Mouse (Mus musculus) forebrain, postnatal 0 days (tissue): ENCODE results near the gene Ep400. TPM values are rescaled to one million over a fixed set of nuclear protein-coding genes. Genes with fewer than 3 reads are reported as not detected.

Source experiments
- ATAC-seq: fragments of 200-750 bp; cut with Nextera tagmentation; 2 replicates; pipeline ENCODE4 v1.8.0; 2017; ENCODE audit warnings: mild to moderate bottlenecking, moderate library complexity
- DNase-seq: peaks from one replicate; pipeline ENCODE4 v3.0.0-alpha.2; 2015
- H3K27ac ChIP-seq: fragments of 300-500 bp; sonication (generic); 2 replicates; pipeline ENCODE4 v1.5.1; 2014; ENCODE audit warnings: low read depth, mild to moderate bottlenecking, antibody characterized with exemption, low read length, moderate library complexity, mixed read lengths
- H3K27me3 ChIP-seq: fragments of 300-500 bp; sonication (generic); 2 replicates; pipeline ENCODE4 v1.6.1; 2014; ENCODE audit warnings: mild to moderate bottlenecking, low read length, mixed read lengths; ENCODE audit not compliant: insufficient read depth
- H3K36me3 ChIP-seq: fragments of 300-500 bp; sonication (generic); 2 replicates; pipeline ENCODE4 v1.6.1; 2014; ENCODE audit warnings: mild to moderate bottlenecking, moderate library complexity; ENCODE audit not compliant: insufficient read depth
- H3K4me1 ChIP-seq: fragments of 300-500 bp; sonication (generic); 2 replicates; pipeline ENCODE4 v1.6.1; 2014; ENCODE audit warnings: antibody characterized with exemption; ENCODE audit not compliant: insufficient read depth
- H3K4me2 ChIP-seq: fragments of 300-500 bp; sonication (generic); 2 replicates; pipeline ENCODE4 v1.6.1; 2014; ENCODE audit warnings: low read depth, mild to moderate bottlenecking, moderate library complexity
- H3K4me3 ChIP-seq: fragments of 300-500 bp; sonication (generic); 2 replicates; pipeline ENCODE4 v1.5.1; 2014; ENCODE audit warnings: low read depth, low read length, mixed read lengths
- H3K9ac ChIP-seq: fragments of 300-500 bp; sonication (generic); 2 replicates; pipeline ENCODE4 v1.6.1; 2014; ENCODE audit warnings: mild to moderate bottlenecking
- H3K9me3 ChIP-seq: fragments of 300-500 bp; sonication (generic); 2 replicates; pipeline ENCODE4 v1.6.1; 2016; ENCODE audit warnings: low read length
- CTCF ChIP-seq: sonication (generic); IDR thresholded peaks from 2 replicates; pipeline ENCODE4 v1.5.1; 2016; ENCODE audit warnings: antibody characterized with exemption, control low read depth, low read depth
- WGBS: fragments of 180-500 bp; shearing (Covaris S2); extraction: QIAGEN DNeasy Blood & Tissue Kit; methylation state at CpG from one replicate; pipeline ENCODE4 v1.1.7; 2014; 5-methylcytosine and 5-hydroxymethylcytosine counted together
- polyA plus RNA-seq: library from polyadenylated mRNA; unstranded; fragments of >200 nt; fragmentation: Nextera tagmentation; extraction: Ambion mirVana; gene quantifications from 2 replicates; pipeline ENCODE4 v1.2.1, GENCODE M21; 2015
- total RNA-seq: library from RNA; depleted of rRNA; stranded (reverse); fragments of >200 nt; gene quantifications from 2 replicates; pipeline ENCODE4 v1.2.3, GENCODE M21; 2014

Ep400 gene
- total and polyA plus RNA-seq, 2 experiments from 2014 or later: 37.4 to 66.4 TPM

DNA sequence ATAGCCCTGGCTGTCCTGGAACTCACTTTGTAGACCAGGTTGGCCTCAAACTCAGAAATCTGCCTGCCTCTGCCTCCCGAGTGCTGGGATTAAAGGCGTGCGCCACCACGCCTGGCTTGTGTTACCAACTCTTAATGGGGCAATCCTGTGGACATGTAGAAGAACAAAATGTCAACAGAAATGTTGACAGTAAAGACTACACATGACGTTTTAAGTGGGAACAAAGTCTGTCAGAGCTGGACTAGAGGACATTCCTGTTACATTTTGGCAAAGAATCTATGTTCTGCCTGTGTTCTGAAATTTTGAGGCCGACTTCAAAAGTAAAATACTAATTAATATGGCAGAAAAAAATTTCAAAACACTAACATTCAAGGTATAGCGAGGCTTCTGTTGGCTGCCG lies 6.6 kb downstream of the Ep400 start:
- WGBS: 96% methylated on average over 8 of the region's 8 CpGs
- no peak overlapping the region for H3K4me3 ChIP-seq

DNA sequence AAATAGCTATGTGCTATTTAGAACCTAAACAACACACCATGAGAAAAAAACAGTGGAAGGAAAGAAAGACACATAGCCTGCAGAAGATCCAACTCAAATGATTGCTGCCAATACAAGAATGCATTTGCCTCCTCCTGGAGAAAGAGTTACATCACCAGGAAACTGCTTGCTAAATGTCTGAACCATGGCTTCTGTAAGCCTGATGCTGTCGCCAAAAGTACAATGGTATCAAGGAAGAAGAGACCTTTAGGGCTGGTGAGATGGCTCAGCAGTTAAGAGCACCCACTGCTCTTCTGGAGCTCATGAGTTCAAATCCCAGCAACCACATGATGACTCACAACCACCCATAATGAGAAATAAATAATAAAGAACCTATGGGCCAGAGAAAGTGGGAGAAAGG lies 25.5 kb downstream of the Ep400 start:
- no peak overlapping the region for H3K27ac ChIP-seq
- H3K9me3 ChIP-seq: no peaks in the 10 kb centered on the region
- H3K4me2 ChIP-seq: no peak overlapping the region
- ATAC-seq (no peak), DNase-seq (no peak)
- no peak overlapping the region for H3K4me3 ChIP-seq
- no peaks in the 10 kb centered on the region for H3K27me3 ChIP-seq
- WGBS: 78% methylated on average over 1 of the region's 1 CpGs
- H3K4me1 ChIP-seq: no peaks in the 10 kb centered on the region
- no peak for TF ChIP-seq CTCF
- H3K9ac ChIP-seq: no peak overlapping the region
- H3K36me3 ChIP-seq: peaks cover under 1% of the 10 kb centered on the region; the same call in 1 of the 2 replicates

More for the DNA sequence above, 6.6 kb downstream of the Ep400 start:
- H3K9ac ChIP-seq: no peak overlapping the region
- no peaks in the 10 kb centered on the region for H3K27me3 ChIP-seq
- no peak overlapping the region for H3K4me2 ChIP-seq
- H3K27ac ChIP-seq: no peak overlapping the region
- H3K9me3 ChIP-seq: no peaks in the 10 kb centered on the region
- H3K36me3 ChIP-seq: no peaks in the 10 kb centered on the region
- DNase-seq: no peak
- TF ChIP-seq CTCF: no peak
- no peak for ATAC-seq
- 0 out of 2 replicates have a peak, but pooled peaks cover 3% of the 10 kb centered on the region for H3K4me1 ChIP-seq

DNA sequence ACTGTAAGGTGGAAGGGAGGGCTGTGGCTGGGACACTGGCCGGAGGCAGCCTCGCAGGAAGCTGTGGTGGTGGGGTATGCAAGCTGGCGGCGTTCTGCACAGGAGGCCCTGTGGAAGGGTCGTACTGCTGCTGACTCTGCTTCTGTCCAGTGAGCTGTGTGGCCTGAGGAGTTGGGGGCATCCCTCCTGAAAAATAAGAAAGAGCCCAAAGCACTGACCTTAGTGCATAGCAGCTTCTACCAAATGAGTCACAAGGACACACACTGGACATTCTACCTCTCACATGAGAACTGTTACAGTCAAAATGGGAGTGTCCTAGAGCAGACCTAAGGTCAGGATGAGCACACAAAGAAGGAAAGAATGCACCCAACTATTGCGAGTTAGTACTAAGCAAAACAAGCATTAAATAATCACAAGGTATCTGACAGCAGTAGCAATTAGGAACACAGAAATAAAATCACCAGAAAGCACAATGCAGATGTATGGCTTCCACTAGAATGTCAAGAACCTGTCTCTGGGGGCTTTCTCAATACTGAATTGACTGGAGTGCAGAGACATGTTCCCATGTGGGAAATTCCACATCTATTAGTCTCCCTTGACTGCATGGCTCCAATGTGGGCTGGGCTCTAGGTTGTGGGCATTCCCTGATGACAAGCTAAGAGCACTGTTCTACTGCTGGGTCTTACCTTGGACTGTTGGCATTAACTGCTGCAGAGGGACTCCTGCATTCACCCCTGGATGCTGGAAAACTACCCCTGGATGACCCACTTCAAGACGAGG lies 30.8 kb downstream of the Ep400 start:
- 90% methylated on average over 7 of the region's 7 CpGs for WGBS

GRCm38 (mm10) chr5:110735606-110736005 lies 34.9 kb downstream of the Ep400 start:
- no peak for ATAC-seq
- Histone ChIP-seq H3K4me2 (no peak overlapping the region), H3K4me3 (no peak overlapping the region), H3K27me3 (no peaks in the 10 kb centered on the region), H3K4me1 (no peaks in the 10 kb centered on the region), H3K9ac (no peak overlapping the region), H3K27ac (no peak overlapping the region), H3K9me3 (no peaks in the 10 kb centered on the region), H3K36me3 (peaks cover 70% of the 10 kb centered on the region)
- 95% methylated on average over 1 of the region's 1 CpGs for WGBS
- DNase-seq: no peak
- TF ChIP-seq CTCF: no peak

More for the DNA sequence above, 30.8 kb downstream of the Ep400 start:
- TF ChIP-seq CTCF: no peak
- DNase-seq: no peak
- Histone ChIP-seq H3K9me3 (no peaks in the 10 kb centered on the region), H3K9ac (no peak overlapping the region), H3K4me1 (no peaks in the 10 kb centered on the region), H3K27ac (no peak overlapping the region), H3K27me3 (no peaks in the 10 kb centered on the region), H3K4me3 (no peak overlapping the region), H3K36me3 (peaks cover 44% of the 10 kb centered on the region), H3K4me2 (no peak overlapping the region)
- ATAC-seq: no peak

DNA sequence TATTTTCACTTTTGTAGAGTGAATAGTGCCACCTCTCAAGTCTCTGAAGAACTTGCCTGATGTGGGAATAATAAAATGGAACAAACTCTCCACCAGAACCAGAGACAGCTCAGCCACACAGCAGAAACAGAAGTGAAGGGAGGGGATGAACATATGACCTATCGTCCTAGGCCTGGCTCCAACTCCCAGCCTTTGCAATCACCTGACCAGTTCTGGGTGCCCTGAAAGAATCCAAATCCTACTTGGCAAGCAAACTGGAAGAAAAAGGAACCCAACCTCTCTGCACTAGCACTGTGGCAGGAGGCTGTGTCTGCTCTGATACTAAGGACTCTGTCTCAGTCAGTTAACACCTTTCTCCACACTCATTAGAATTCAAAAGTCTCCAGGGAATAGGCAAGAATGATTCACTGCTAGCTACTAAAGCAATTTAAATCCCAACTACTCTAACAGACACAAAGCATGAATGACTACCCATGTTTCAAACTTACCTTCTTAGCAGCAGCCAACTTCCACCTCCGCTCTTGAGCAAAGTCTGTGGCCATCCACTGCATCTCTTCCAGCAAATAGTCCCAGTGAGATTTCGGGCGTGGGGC lies 37.2 kb downstream of the Ep400 start:
- no peaks in the 10 kb centered on the region for H3K4me1 ChIP-seq
- H3K4me3 ChIP-seq: no peak overlapping the region
- peaks cover 63% of the 10 kb centered on the region for H3K36me3 ChIP-seq
- H3K9me3 ChIP-seq: no peaks in the 10 kb centered on the region
- TF ChIP-seq CTCF: no peak
- no peak overlapping the region for H3K27ac ChIP-seq
- H3K4me2 ChIP-seq: no peak overlapping the region
- H3K27me3 ChIP-seq: no peaks in the 10 kb centered on the region
- DNase-seq (no peak), ATAC-seq (no peak)
- no peak overlapping the region for H3K9ac ChIP-seq
- 95% methylated on average over 4 of the region's 4 CpGs for WGBS

- TF ChIP-seq CTCF: no peak
- H3K4me3 ChIP-seq: no peak overlapping the region
- 81% methylated on average over 2 of the region's 2 CpGs for WGBS
- peaks cover 57% of the 10 kb centered on the region for H3K36me3 ChIP-seq
- DNase-seq (no peak), ATAC-seq (no peak)
- H3K27me3 ChIP-seq: no peaks in the 10 kb centered on the region
- no peak overlapping the region for H3K9ac ChIP-seq
- no peaks in the 10 kb centered on the region for H3K4me1 ChIP-seq
- H3K9me3 ChIP-seq: no peaks in the 10 kb centered on the region
- H3K27ac ChIP-seq: no peak overlapping the region
- no peak overlapping the region for H3K4me2 ChIP-seq
Observed at GRCm38 (mm10) chr5:110731227-110731626, 39.3 kb downstream of the Ep400 start.

- no peaks in the 10 kb centered on the region for H3K4me1 ChIP-seq
- no peak overlapping the region for H3K4me3 ChIP-seq
- DNase-seq (no peak), ATAC-seq (no peak)
- no peaks in the 10 kb centered on the region for H3K9me3 ChIP-seq
- no peaks in the 10 kb centered on the region for H3K27me3 ChIP-seq
- no peak for TF ChIP-seq CTCF
- no peak overlapping the region for H3K9ac ChIP-seq
- H3K27ac ChIP-seq: no peak overlapping the region
- WGBS: 94% methylated on average over 1 of the region's 1 CpGs
- H3K36me3 ChIP-seq: peaks cover 67% of the 10 kb centered on the region
- no peak overlapping the region for H3K4me2 ChIP-seq
Observed at GRCm38 (mm10) chr5:110727850-110728249, 42.7 kb downstream of the Ep400 start.
